ENCODE assay signal across 8 mouse cellular contexts in the genomic region with DNA sequence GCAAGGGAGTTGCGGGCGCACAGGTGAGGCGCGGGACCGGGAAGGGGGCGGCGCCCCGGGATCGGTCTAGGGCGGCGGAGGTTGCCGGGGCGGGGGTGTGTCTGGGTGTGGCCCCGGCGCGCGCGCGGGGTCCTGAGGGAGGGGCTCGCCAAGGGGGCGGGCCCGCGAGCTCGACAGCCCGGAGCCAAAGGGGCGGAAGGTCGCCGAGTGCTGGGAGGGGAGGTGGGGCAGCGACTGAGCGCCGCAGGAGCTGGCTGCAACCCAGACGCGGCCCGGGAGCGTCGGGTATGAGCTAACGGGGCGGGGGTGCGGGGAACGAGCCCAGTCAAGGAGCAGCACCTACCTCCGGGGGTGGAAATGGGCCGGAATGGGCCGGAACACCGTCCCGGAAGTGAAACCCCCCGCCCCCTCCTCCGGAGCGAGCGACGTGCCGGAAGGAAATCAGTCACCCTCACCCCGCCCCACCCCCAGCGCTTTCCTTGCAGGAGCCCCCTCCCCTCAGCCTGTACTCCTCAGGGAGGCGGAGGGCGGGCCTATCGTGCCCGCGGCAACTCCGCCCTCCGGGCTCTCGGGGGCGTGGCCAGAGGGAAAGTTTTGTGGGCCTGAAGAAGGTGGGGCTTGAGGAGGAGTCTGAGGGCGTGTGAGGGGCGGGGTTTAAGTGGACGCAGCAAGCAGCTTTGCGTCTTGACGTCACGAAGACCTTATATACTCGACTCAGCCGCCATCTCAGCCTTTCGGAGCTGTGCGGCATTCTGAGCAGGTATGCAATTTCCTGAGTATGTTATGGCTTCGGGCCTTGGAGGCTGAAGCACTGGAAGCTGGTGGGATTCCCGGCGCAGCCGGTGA. TPM values are rescaled to one million over a fixed set of nuclear protein-coding genes. Genes with fewer than 3 reads are reported as not detected.
DNase-seq lines count a peak whose midpoint lies in the region; ATAC-seq and TF ChIP-seq lines count a peak whose summit lies in the region.

A gene (minus strand): TSS at position 415 of the 846 bp plus-strand sequence.

- TF ChIP-seq CTCF in bone marrow macrophage, adult 2 months (IDR thresholded peaks at IDR 0.05; ENCODE audit: low read depth, low read length), result no peak
- no peak for TF ChIP-seq CTCF in embryonic fibroblast, embryonic 13.5 days (IDR thresholded peaks at IDR 0.05; ENCODE audit: borderline replicate concordance, insufficient read depth, low read length)

- TF ChIP-seq POLR2A in bone marrow macrophage, adult 2 months (IDR thresholded peaks at IDR 0.05; ENCODE audit: borderline replicate concordance, low read depth, low read length), result peak; percentile 98
- TF ChIP-seq POLR2A in embryonic fibroblast, embryonic 13.5 days (IDR thresholded peaks at IDR 0.05; ENCODE audit: low read depth, low read length), result peak; percentile 100

- peak within 1 kb of the TSS; percentile 86 for H3K27ac ChIP-seq in bone marrow macrophage, adult 2 months (ENCODE audit: insufficient read depth, low read depth, low read length)
- H3K27ac ChIP-seq in embryonic fibroblast, embryonic 13.5 days (ENCODE audit: insufficient read depth, low read length), result peak within 1 kb of the TSS; percentile 91
- H3K27ac ChIP-seq in heart, embryonic 10.5 days, result peak within 1 kb of the TSS; percentile 98
- H3K27ac ChIP-seq in kidney, embryonic 15.5 days, result peak within 1 kb of the TSS; percentile 95

- H3K9ac ChIP-seq in kidney, embryonic 15.5 days, result peak within 1 kb of the TSS; percentile 82

- no peaks in the 10 kb centered on the region for H3K9me3 ChIP-seq in heart, embryonic 10.5 days
- H3K9me3 ChIP-seq in kidney, embryonic 15.5 days (replicated peaks), result no peaks in the 10 kb centered on the region

- H3K4me2 ChIP-seq in kidney, embryonic 15.5 days, result peak within 1 kb of the TSS; percentile 63

- peaks cover 66% of the 10 kb centered on the region for H3K36me3 ChIP-seq in heart, embryonic 10.5 days
- H3K36me3 ChIP-seq in kidney, embryonic 15.5 days, result peaks cover 64% of the 10 kb centered on the region

- H3K27me3 ChIP-seq in heart, embryonic 10.5 days (ENCODE audit: insufficient read depth, poor library complexity, severe bottlenecking), result no peaks in the 10 kb centered on the region
- H3K27me3 ChIP-seq in kidney, embryonic 15.5 days, result no peaks in the 10 kb centered on the region

- peaks cover 3% of the 10 kb centered on the region; the same call in 1 of the 2 replicates for H3K4me1 ChIP-seq in bone marrow macrophage, adult 2 months (ENCODE audit: control insufficient read depth, insufficient read depth, low read length)
- H3K4me1 ChIP-seq in embryonic fibroblast, embryonic 13.5 days (ENCODE audit: control insufficient read depth, insufficient read depth, low read length), result 0 out of 2 replicates have a peak, but pooled peaks cover 4% of the 10 kb centered on the region
- H3K4me1 ChIP-seq in heart, embryonic 10.5 days, result peaks cover 4% of the 10 kb centered on the region; the same call in 1 of the 2 replicates
- H3K4me1 ChIP-seq in kidney, embryonic 15.5 days, result peaks cover 16% of the 10 kb centered on the region

- DNase-seq in A20 (ENCODE audit: low read depth, low spot score) (peak; percentile 100), liver (peak; percentile 100)
- DNase-seq in heart, embryonic 10.5 days (ENCODE audit: low spot score), result peak; percentile 100
- DNase-seq in spleen, postnatal 4 days (ENCODE audit: low spot score in 2 of 2), result peak; percentile 99

- peak within 1 kb of the TSS; percentile 89 for H3K4me3 ChIP-seq in bone marrow macrophage, adult 2 months (ENCODE audit: insufficient read depth, low read length)
- H3K4me3 ChIP-seq in embryonic fibroblast, embryonic 13.5 days (ENCODE audit: insufficient read depth, low read length), result peak within 1 kb of the TSS; percentile 94
- peak within 1 kb of the TSS; percentile 80 for H3K4me3 ChIP-seq in heart, embryonic 10.5 days
- peak within 1 kb of the TSS; percentile 88 for H3K4me3 ChIP-seq in kidney, embryonic 15.5 days (replicated peaks)

- peak; percentile 92 for ATAC-seq in kidney, embryonic 15.5 days (replicated peaks; ENCODE audit: low FRiP score)
- ATAC-seq in monocyte, adult 5-6 weeks (replicated peaks; ENCODE audit: insufficient number of reproducible peaks, low FRiP score, low TSS enrichment, poor library complexity, severe bottlenecking), result peak; percentile 95

- whole genome bisulfite sequencing in heart, embryonic 10.5 days, result under 1% methylated on average over 76 of the region's 76 CpGs
- WGBS in kidney, embryonic 15.5 days, result 1% methylated on average over 70 of the region's 76 CpGs

RNA-seq across cellular contexts. Expression of the gene that starts here (rescaled TPM):
- polyA plus RNA-seq in bone marrow macrophage, adult 2 months (2012; ENCODE audit: insufficient read depth, insufficient read length, missing spikeins), result 8.2 and 8.3 TPM in 2 replicates
- 9.6 and 11.2 TPM in 2 replicates for polyA plus RNA-seq in embryonic fibroblast, embryonic 13.5 days (2011; ENCODE audit: insufficient read length, low read depth, missing spikeins)
- polyA plus RNA-seq in heart, embryonic 10.5 days (2016; fragmentation: Nextera tagmentation; extraction: Ambion mirVana), result 6.9 and 8.7 TPM in 2 replicates
- polyA plus RNA-seq in kidney, embryonic 15.5 days (2015; fragmentation: Nextera tagmentation; extraction: Ambion mirVana), result 7.8 and 8.3 TPM in 2 replicates
- total RNA-seq in monocyte, adult 5-6 weeks (2017), result 13.1 to 20.4 TPM (median 15.5 TPM) in 3 replicates

Comparison
In these comparisons a context has a peak if more than half of its experiments do, and no peak if none do; other contexts are left out.
1. Peak in every context shown above with its lines: DNase-seq, ATAC-seq, H3K4me3 ChIP-seq and H3K27ac ChIP-seq.